Mouse (Mus musculus) spleen, adult 18-20 months (tissue): ENCODE results near the gene Coq2.

Experiments used
- DNase-seq, 2 experiments: peaks; one replicate each; pipeline ENCODE4 v3.0.0; 2022; ENCODE audit warnings: mixed read lengths in 2 of 2

Coq2 gene

GRCm38 (mm10) chr5:100619586-100620275 lies 55.2 kb downstream of the Coq2 start:
- no peak for DNase-seq

- DNase-seq = no peak
Measured at GRCm38 (mm10) chr5:100613896-100614768, 60.8 kb downstream of the Coq2 start.

- no peak for DNase-seq
Measured at GRCm38 (mm10) chr5:100607868-100608267, 67.1 kb downstream of the Coq2 start.

- DNase-seq = no peak
Measured at GRCm38 (mm10) chr5:100607090-100607762, 67.7 kb downstream of the Coq2 start.

DNA sequence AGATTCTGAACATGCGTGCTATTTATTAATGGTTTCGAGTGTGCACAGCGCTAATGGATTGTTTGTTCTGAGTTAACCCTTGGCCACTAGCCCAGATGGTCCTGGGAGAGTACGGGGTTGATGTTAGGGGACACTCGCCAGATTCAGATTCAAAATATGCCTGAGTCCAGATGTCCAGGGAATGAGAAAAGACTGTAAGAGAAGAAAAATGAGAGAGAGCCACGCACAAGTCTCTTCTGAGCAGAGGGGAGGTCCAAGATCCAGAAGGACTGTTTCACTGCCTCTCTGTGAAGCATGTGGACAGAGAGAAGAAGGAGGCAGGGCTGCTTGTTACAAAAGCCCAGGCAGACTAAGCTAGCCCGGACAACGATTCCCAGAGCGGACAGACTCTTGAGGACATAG lies 69.1 kb downstream of the Coq2 start:
- no peak for DNase-seq
